Mouse (Mus musculus): ENCODE results near the gene Rad9a.

- TF ChIP-seq CTCF (IDR thresholded peaks at IDR 0.05) = no peak
- no peak for TF ChIP-seq EP300 (IDR thresholded peaks at IDR 0.05)
Observed at GRCm38 (mm10) chr19:4162646-4163542, 38.6 kb downstream of the Rad9a start, which contains the start of gene Rps6kb2.

Measured in lung, postnatal 0 days (tissue).